Mouse (Mus musculus) limb, embryonic 12.5 days (tissue): Measurements from ENCODE around the gene Dagla. TPM values are rescaled to one million over a fixed set of nuclear protein-coding genes. Genes with fewer than 3 reads are reported as not detected.

ENCODE experiments used
- ATAC-seq: fragments of 200-750 bp; cut with Nextera tagmentation; 2 replicates; pipeline ENCODE4 v1.8.0; 2017; ENCODE audit warnings: low read depth, moderate TSS enrichment; ENCODE audit not compliant: insufficient number of reproducible peaks, insufficient read depth, low FRiP score, low TSS enrichment
- H3K27ac ChIP-seq: fragments of 300-500 bp; sonication (generic); 2 replicates; pipeline ENCODE4 v1.5.1; 2016; ENCODE audit warnings: mild to moderate bottlenecking, moderate library complexity
- H3K27me3 ChIP-seq: fragments of 300-500 bp; sonication (generic); 2 replicates; pipeline ENCODE4 v1.6.1; 2016; ENCODE audit warnings: mild to moderate bottlenecking, moderate library complexity
- H3K36me3 ChIP-seq: fragments of 300-500 bp; sonication (generic); 2 replicates; pipeline ENCODE4 v1.6.1; 2016; ENCODE audit warnings: mild to moderate bottlenecking, moderate library complexity
- H3K4me1 ChIP-seq: fragments of 300-500 bp; sonication (generic); replicated peaks from 2 replicates; pipeline ENCODE4 v1.6.1; 2016
- H3K4me2 ChIP-seq: fragments of 300-500 bp; sonication (generic); 2 replicates; pipeline ENCODE4 v1.6.1; 2016; ENCODE audit warnings: mild to moderate bottlenecking, moderate library complexity
- H3K4me3 ChIP-seq: fragments of 300-500 bp; sonication (generic); replicated peaks from 2 replicates; pipeline ENCODE4 v1.5.1; 2016; ENCODE audit warnings: mild to moderate bottlenecking
- H3K9ac ChIP-seq: fragments of 300-500 bp; sonication (generic); replicated peaks from 2 replicates; pipeline ENCODE4 v1.6.1; 2016; ENCODE audit warnings: mild to moderate bottlenecking, moderate library complexity
- H3K9me3 ChIP-seq: fragments of 300-500 bp; sonication (generic); 2 replicates; pipeline ENCODE4 v1.6.1; 2016; ENCODE audit warnings: mild to moderate bottlenecking, moderate library complexity
- WGBS: fragments of 180-500 bp; shearing (Covaris S2); methylation state at CpG from one replicate; pipeline ENCODE4 v1.1.7; 2016; 5-methylcytosine and 5-hydroxymethylcytosine counted together
- polyA plus RNA-seq: library from polyadenylated mRNA; unstranded; fragments of >200 nt; fragmentation: Nextera tagmentation; extraction: Ambion mirVana; gene quantifications from 2 replicates; pipeline ENCODE4 v1.2.1, GENCODE M21; 2016

Gene Dagla
- polyA plus RNA-seq, 1 experiment from 2014 or later = 1.8 TPM

DNA sequence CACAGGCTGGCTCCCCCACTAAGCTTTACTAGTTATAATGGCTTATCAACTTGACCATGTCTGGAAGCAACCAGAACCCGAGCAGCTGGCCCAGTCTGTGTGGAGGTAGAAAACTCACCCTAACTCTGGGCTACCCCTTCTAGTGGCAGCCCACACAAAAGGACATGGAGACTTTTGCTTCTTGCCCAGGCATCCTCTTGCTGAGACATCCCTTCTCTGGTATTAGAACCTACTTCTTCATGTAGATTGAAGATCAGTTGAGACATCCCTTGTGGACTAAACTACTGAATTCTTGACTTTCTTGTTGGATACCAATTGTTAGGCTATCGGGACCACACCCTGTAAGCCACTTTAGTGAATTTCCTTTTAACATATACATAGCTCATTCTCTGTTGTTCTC lies 106.4 kb downstream of the Dagla start:
- WGBS = 74% methylated on average over 2 of the region's 2 CpGs
- ATAC-seq = no peak

DNA sequence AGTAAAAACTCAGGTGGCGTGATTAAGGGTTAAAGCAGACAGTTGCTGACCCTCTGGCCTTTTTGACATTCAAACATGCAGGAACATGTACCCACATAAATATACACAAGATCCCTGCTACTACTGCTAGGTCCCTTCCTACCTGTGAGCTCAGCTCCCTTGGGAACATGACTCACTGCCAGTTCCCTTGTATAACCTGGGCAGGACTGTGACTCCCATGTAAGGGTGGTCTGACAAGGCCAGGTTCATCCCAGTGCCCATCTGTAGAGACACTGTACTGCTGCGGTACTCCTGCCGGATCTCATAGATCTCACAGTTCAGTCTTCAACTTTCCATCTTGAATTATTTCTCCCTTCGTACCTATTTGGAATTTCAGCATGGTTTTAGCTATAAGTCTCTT lies 107.5 kb downstream of the Dagla start:
- Histone ChIP-seq H3K4me2 (no peak overlapping the region), H3K9ac (no peak overlapping the region), H3K36me3 (peaks cover 91% of the 10 kb centered on the region), H3K9me3 (no peaks in the 10 kb centered on the region), H3K27ac (no peak overlapping the region), H3K27me3 (no peaks in the 10 kb centered on the region), H3K4me3 (no peak overlapping the region), H3K4me1 (no peaks in the 10 kb centered on the region)
- ATAC-seq = no peak
- 89% methylated on average over 4 of the region's 4 CpGs for WGBS

More for the DNA sequence above, 106.4 kb downstream of the Dagla start:
- H3K27ac ChIP-seq = no peak overlapping the region
- H3K4me1 ChIP-seq = peaks cover 8% of the 10 kb centered on the region
- no peaks in the 10 kb centered on the region for H3K9me3 ChIP-seq
- H3K9ac ChIP-seq = no peak overlapping the region
- H3K4me2 ChIP-seq = no peak overlapping the region
- H3K36me3 ChIP-seq = peaks cover 80% of the 10 kb centered on the region
- H3K27me3 ChIP-seq = no peaks in the 10 kb centered on the region
- no peak overlapping the region for H3K4me3 ChIP-seq

Other genes with a start within 250 kb of the Dagla start
- 117 and 124 TPM in 2 replicates for gene Fads2, start 203.1 kb downstream of the Dagla start, polyA plus RNA-seq
- gene Fads1, start 122.0 kb downstream of the Dagla start, polyA plus RNA-seq = 134 and 144 TPM in 2 replicates
- 417 and 421 TPM in 2 replicates for gene Tmem258, start 100.9 kb downstream of the Dagla start, polyA plus RNA-seq
- gene Fen1, start 100.7 kb downstream of the Dagla start, polyA plus RNA-seq = 109 and 115 TPM in 2 replicates
- gene Myrf, start 64.1 kb downstream of the Dagla start, polyA plus RNA-seq = 2.6 and 2.7 TPM in 2 replicates
- gene Syt7, start 84.2 kb upstream of the Dagla start, polyA plus RNA-seq = 0.33 and 0.84 TPM in 2 replicates
- 0.10 and 0.26 TPM in 2 replicates for gene Lrrc10b, start 152.6 kb upstream of the Dagla start, polyA plus RNA-seq
- gene Ppp1r32, start 178.1 kb upstream of the Dagla start, polyA plus RNA-seq = not detected in 2 replicates
- gene Cpsf7, start 220.4 kb upstream of the Dagla start, polyA plus RNA-seq = 49.1 and 54.9 TPM in 2 replicates
- gene Sdhaf2, start 221.3 kb upstream of the Dagla start, polyA plus RNA-seq = 59.3 and 60.7 TPM in 2 replicates